Mouse (Mus musculus): ENCODE measurements around the gene Ccr3.

- TF ChIP-seq MAX (IDR thresholded peaks at IDR 0.05) = no peak
- TF ChIP-seq CTCF (IDR thresholded peaks at IDR 0.05; ENCODE audit: control insufficient read depth, insufficient read depth, insufficient read length) = no peak
- TF ChIP-seq FOSL1 (IDR thresholded peaks at IDR 0.05; ENCODE audit: insufficient read depth, low read length, poor library complexity, severe bottlenecking) = no peak
- TF ChIP-seq USF1 (IDR thresholded peaks at IDR 0.05; ENCODE audit: low read depth) = no peak
- no peak for TF ChIP-seq MYOG (IDR thresholded peaks at IDR 0.05; ENCODE audit: control insufficient read depth, extremely low read depth, insufficient read length)
Measured at GRCm38 (mm10) chr9:123982720-123983119, 39.1 kb upstream of the Ccr3 start.

Measured in C2C12 (cell line).